Mouse (Mus musculus) limb, embryonic 13.5 days (tissue): ENCODE results near the gene Dab1. TPM values are rescaled to one million over a fixed set of nuclear protein-coding genes. Genes with fewer than 3 reads are reported as not detected.

Experiments used
- ATAC-seq: fragments of 200-750 bp; cut with Nextera tagmentation; 2 replicates; pipeline ENCODE4 v1.8.0; 2017; ENCODE audit warnings: low read depth, moderate number of reproducible peaks, moderate TSS enrichment; ENCODE audit not compliant: low FRiP score
- H3K27ac ChIP-seq: fragments of 300-500 bp; sonication (generic); 2 replicates; pipeline ENCODE4 v1.5.1; 2015; ENCODE audit warnings: inconsistent platforms, mild to moderate bottlenecking, moderate library complexity
- H3K27me3 ChIP-seq: fragments of 300-500 bp; sonication (generic); 2 replicates; pipeline ENCODE4 v1.6.1; 2015; ENCODE audit warnings: mild to moderate bottlenecking, inconsistent platforms
- H3K36me3 ChIP-seq: fragments of 300-500 bp; sonication (generic); 2 replicates; pipeline ENCODE4 v1.6.1; 2015; ENCODE audit warnings: inconsistent platforms, mild to moderate bottlenecking, moderate library complexity
- H3K4me1 ChIP-seq: fragments of 300-500 bp; sonication (generic); 2 replicates; pipeline ENCODE4 v1.6.1; 2015; ENCODE audit warnings: inconsistent platforms
- H3K4me2 ChIP-seq: fragments of 300-500 bp; sonication (generic); replicated peaks from 2 replicates; pipeline ENCODE4 v1.6.1; 2015; ENCODE audit warnings: inconsistent platforms, mild to moderate bottlenecking, moderate library complexity
- H3K4me3 ChIP-seq: fragments of 300-500 bp; sonication (generic); 2 replicates; pipeline ENCODE4 v1.5.1; 2015; ENCODE audit warnings: moderate library complexity, mild to moderate bottlenecking, inconsistent platforms
- H3K9ac ChIP-seq: fragments of 300-500 bp; sonication (generic); 2 replicates; pipeline ENCODE4 v1.6.1; 2015; ENCODE audit warnings: mild to moderate bottlenecking, inconsistent platforms
- H3K9me3 ChIP-seq: fragments of 300-500 bp; sonication (generic); 2 replicates; pipeline ENCODE4 v1.6.1; 2016; ENCODE audit warnings: inconsistent platforms
- WGBS: fragments of 180-500 bp; shearing (Covaris S2); methylation state at CpG from one replicate; pipeline ENCODE4 v1.1.7; 2015; 5-methylcytosine and 5-hydroxymethylcytosine counted together
- polyA plus RNA-seq: library from polyadenylated mRNA; unstranded; fragments of >200 nt; fragmentation: Nextera tagmentation; extraction: Ambion mirVana; gene quantifications from 2 replicates; pipeline ENCODE4 v1.2.1, GENCODE M21; 2015

The Dab1 gene
- polyA plus RNA-seq, 1 experiment from 2014 or later, result 24.7 TPM

GRCm38 (mm10) chr4:104420983-104421680, 802.0 kb downstream of the Dab1 start:
- no peaks in the 10 kb centered on the region for H3K9me3 ChIP-seq
- H3K4me1 ChIP-seq, result peaks cover 12% of the 10 kb centered on the region; the same call in 1 of the 2 replicates
- no peak for ATAC-seq
- H3K4me3 ChIP-seq, result no peak overlapping the region
- H3K27ac ChIP-seq, result no peak overlapping the region
- no peak overlapping the region for H3K4me2 ChIP-seq
- WGBS, result 93% methylated on average over 12 of the region's 12 CpGs
- no peaks in the 10 kb centered on the region for H3K27me3 ChIP-seq
- no peaks in the 10 kb centered on the region for H3K36me3 ChIP-seq
- no peak overlapping the region for H3K9ac ChIP-seq

- H3K27me3 ChIP-seq, result no peaks in the 10 kb centered on the region
- no peak overlapping the region for H3K9ac ChIP-seq
- H3K27ac ChIP-seq, result no peak overlapping the region
- H3K4me2 ChIP-seq, result no peak overlapping the region
- H3K9me3 ChIP-seq, result no peaks in the 10 kb centered on the region
- no peaks in the 10 kb centered on the region for H3K4me1 ChIP-seq
- H3K36me3 ChIP-seq, result no peaks in the 10 kb centered on the region
- no peak overlapping the region for H3K4me3 ChIP-seq
- ATAC-seq, result no peak
- 89% methylated on average over 7 of the region's 7 CpGs for WGBS
These were observed 810.0 kb downstream of the Dab1 start for GRCm38 (mm10) chr4:104429127-104429526.

GRCm38 (mm10) chr4:104431231-104431855, 812.2 kb downstream of the Dab1 start:
- no peak overlapping the region for H3K4me2 ChIP-seq
- ATAC-seq, result no peak
- H3K4me1 ChIP-seq, result no peaks in the 10 kb centered on the region
- no peaks in the 10 kb centered on the region for H3K36me3 ChIP-seq
- H3K4me3 ChIP-seq, result no peak overlapping the region
- H3K9me3 ChIP-seq, result no peaks in the 10 kb centered on the region
- no peaks in the 10 kb centered on the region for H3K27me3 ChIP-seq
- H3K27ac ChIP-seq, result no peak overlapping the region
- WGBS, result 79% methylated on average over 7 of the region's 7 CpGs
- no peak overlapping the region for H3K9ac ChIP-seq

- WGBS, result 87% methylated on average over 11 of the region's 11 CpGs
- no peaks in the 10 kb centered on the region for H3K9me3 ChIP-seq
- no peak overlapping the region for H3K9ac ChIP-seq
- no peaks in the 10 kb centered on the region for H3K4me1 ChIP-seq
- no peaks in the 10 kb centered on the region for H3K27me3 ChIP-seq
- no peak for ATAC-seq
- no peaks in the 10 kb centered on the region for H3K36me3 ChIP-seq
- no peak overlapping the region for H3K27ac ChIP-seq
- H3K4me3 ChIP-seq, result no peak overlapping the region
- no peak overlapping the region for H3K4me2 ChIP-seq
These were observed 813.0 kb downstream of the Dab1 start for GRCm38 (mm10) chr4:104432150-104432549.

- Histone ChIP-seq H3K9me3 (no peaks in the 10 kb centered on the region), H3K27ac (no peak overlapping the region), H3K4me2 (no peak overlapping the region), H3K4me3 (no peak overlapping the region), H3K36me3 (no peaks in the 10 kb centered on the region), H3K4me1 (peaks cover 22% of the 10 kb centered on the region), H3K27me3 (no peaks in the 10 kb centered on the region), H3K9ac (no peak overlapping the region)
- no peak for ATAC-seq
- WGBS, result 81% methylated on average over 5 of the region's 5 CpGs
These were observed 816.6 kb downstream of the Dab1 start for GRCm38 (mm10) chr4:104435736-104436135.

DNA sequence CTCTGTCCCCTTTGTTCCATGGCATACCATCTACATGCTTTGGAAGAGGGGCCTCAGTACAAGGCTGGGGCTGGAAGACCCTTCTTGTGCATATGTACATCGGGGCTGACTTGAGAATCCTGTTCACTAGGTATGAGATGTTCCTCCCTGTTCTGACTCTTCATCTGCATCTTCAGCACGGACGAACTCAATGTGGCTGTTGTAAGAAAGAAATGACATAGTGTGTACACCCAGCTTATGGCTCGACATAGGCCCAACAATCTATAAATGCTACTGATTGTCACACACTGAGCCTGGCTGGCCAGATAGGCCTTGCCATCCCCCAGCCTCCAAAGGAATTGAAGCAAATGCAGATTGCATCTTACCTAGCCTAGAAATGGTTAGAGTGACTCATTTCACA, 817.3 kb downstream of the Dab1 start:
- Histone ChIP-seq H3K27me3 (no peaks in the 10 kb centered on the region), H3K9ac (no peak overlapping the region), H3K4me3 (no peak overlapping the region), H3K4me1 (peaks cover 22% of the 10 kb centered on the region), H3K36me3 (no peaks in the 10 kb centered on the region), H3K9me3 (no peaks in the 10 kb centered on the region), H3K4me2 (no peak overlapping the region), H3K27ac (no peak overlapping the region)
- WGBS, result 93% methylated on average over 4 of the region's 4 CpGs
- no peak for ATAC-seq

DNA sequence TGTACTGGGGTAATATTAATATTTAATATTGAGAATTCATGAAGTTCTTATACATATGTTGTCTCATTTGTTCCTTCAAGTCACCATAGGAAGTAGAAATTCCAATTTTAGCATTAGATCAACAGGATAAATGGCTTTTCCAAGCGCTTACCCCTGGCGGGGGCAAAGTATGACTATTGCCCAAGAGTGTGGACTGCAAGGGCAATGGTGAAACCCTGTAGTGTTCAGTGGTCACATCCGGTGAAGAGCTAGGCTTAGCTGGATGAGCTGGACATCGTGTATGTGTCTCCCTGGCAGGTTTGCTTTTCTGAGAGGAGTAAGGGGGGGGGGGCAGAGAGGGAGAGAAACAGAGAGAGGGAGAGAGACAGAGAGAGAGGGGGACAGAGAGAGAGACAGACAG, 819.6 kb downstream of the Dab1 start:
- Histone ChIP-seq H3K4me3 (no peak overlapping the region), H3K4me1 (peaks cover 22% of the 10 kb centered on the region), H3K4me2 (no peak overlapping the region), H3K36me3 (no peaks in the 10 kb centered on the region), H3K27me3 (no peaks in the 10 kb centered on the region; the same call in 1 of the 2 replicates), H3K27ac (no peak overlapping the region), H3K9me3 (no peaks in the 10 kb centered on the region), H3K9ac (no peak overlapping the region)
- 92% methylated on average over 4 of the region's 4 CpGs for WGBS
- ATAC-seq, result no peak

GRCm38 (mm10) chr4:104439641-104440040, 820.5 kb downstream of the Dab1 start:
- Histone ChIP-seq H3K9ac (no peak overlapping the region), H3K36me3 (no peaks in the 10 kb centered on the region), H3K9me3 (no peaks in the 10 kb centered on the region), H3K4me2 (no peak overlapping the region), H3K4me1 (peaks cover 22% of the 10 kb centered on the region), H3K4me3 (no peak overlapping the region), H3K27me3 (no peaks in the 10 kb centered on the region; the same call in 1 of the 2 replicates), H3K27ac (no peak overlapping the region)
- no peak for ATAC-seq
- 91% methylated on average over 3 of the region's 3 CpGs for WGBS

DNA sequence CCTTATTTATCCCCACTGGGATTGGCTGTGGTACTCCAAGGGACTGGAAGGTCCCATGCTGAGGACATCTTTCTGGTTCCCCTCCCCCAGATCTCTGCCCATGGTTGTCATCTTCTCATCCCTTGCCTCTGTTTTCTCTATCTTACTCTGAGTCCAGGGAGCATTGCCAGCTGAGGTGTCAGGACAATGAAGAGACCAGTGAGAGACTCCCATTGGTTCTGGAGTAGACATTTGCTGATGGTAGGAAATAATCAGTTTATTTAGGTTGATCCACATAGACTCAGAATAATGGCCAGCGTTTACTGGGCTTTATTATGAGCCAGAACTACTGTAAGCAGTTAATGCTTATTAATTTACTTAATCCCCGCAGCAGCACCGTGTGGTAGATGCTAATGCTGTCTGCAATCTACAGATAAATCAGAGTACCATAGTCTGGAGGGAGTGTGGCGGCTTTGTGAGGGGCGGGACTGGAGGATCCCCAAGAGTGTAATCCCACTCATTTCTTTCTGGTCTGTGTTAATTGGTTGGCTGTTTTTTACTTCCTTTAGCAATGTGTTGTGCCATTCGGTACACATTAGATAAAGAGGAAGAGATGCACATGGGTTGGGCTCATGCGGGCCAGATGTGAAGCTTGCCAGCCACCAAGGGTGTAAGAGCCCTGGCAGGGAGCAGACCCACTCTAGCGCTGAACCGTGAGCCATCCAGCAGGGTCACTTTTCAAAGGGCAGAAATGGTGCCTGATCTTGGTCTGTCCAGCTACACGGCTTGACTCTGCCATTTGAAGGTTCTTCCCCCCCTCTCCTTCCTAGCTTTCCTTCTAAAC, 824.0 kb downstream of the Dab1 start:
- Histone ChIP-seq H3K4me1 (peaks cover 20% of the 10 kb centered on the region), H3K9me3 (no peaks in the 10 kb centered on the region), H3K27ac (no peak overlapping the region), H3K36me3 (no peaks in the 10 kb centered on the region), H3K4me3 (no peak overlapping the region), H3K9ac (no peak overlapping the region), H3K4me2 (no peak overlapping the region), H3K27me3 (no peaks in the 10 kb centered on the region; the same call in 1 of the 2 replicates)
- 65% methylated on average over 10 of the region's 10 CpGs for WGBS
- ATAC-seq, result no peak

- 36% methylated on average over 8 of the region's 8 CpGs for WGBS
- Histone ChIP-seq H3K27me3 (no peaks in the 10 kb centered on the region; the same call in 1 of the 2 replicates), H3K4me2 (no peak overlapping the region), H3K36me3 (no peaks in the 10 kb centered on the region), H3K9me3 (no peaks in the 10 kb centered on the region), H3K9ac (no peak overlapping the region), H3K4me1 (peaks cover 20% of the 10 kb centered on the region), H3K4me3 (no peak overlapping the region), H3K27ac (no peak overlapping the region)
- no peak for ATAC-seq
These were observed 824.6 kb downstream of the Dab1 start for GRCm38 (mm10) chr4:104443775-104444174.

GRCm38 (mm10) chr4:104444985-104445384, 825.8 kb downstream of the Dab1 start:
- H3K27me3 ChIP-seq, result no peaks in the 10 kb centered on the region; the same call in 1 of the 2 replicates
- ATAC-seq, result no peak
- H3K4me3 ChIP-seq, result no peak overlapping the region
- H3K4me1 ChIP-seq, result peaks cover 12% of the 10 kb centered on the region
- H3K27ac ChIP-seq, result no peak overlapping the region
- no peaks in the 10 kb centered on the region for H3K36me3 ChIP-seq
- WGBS, result 60% methylated on average over 2 of the region's 2 CpGs
- H3K9me3 ChIP-seq, result no peaks in the 10 kb centered on the region
- H3K4me2 ChIP-seq, result no peak overlapping the region
- H3K9ac ChIP-seq, result no peak overlapping the region

GRCm38 (mm10) chr4:104448199-104448598, 829.0 kb downstream of the Dab1 start:
- no peak overlapping the region for H3K9ac ChIP-seq
- 91% methylated on average over 1 of the region's 1 CpGs for WGBS
- H3K4me2 ChIP-seq, result no peak overlapping the region
- peaks cover 9% of the 10 kb centered on the region; the same call in 1 of the 2 replicates for H3K4me1 ChIP-seq
- no peaks in the 10 kb centered on the region for H3K9me3 ChIP-seq
- no peaks in the 10 kb centered on the region for H3K36me3 ChIP-seq
- no peaks in the 10 kb centered on the region; the same call in 1 of the 2 replicates for H3K27me3 ChIP-seq
- H3K27ac ChIP-seq, result no peak overlapping the region
- H3K4me3 ChIP-seq, result no peak overlapping the region
- no peak for ATAC-seq
